Mouse (Mus musculus) forebrain, embryonic 10.5 days (tissue): ENCODE data around the gene Zfp512b. TPM values are rescaled to one million over a fixed set of nuclear protein-coding genes. Genes with fewer than 3 reads are reported as not detected.

Source experiments
- DNase-seq: peaks from one replicate; pipeline ENCODE4 v3.0.0-alpha.2; 2017; ENCODE audit warnings: low spot score; ENCODE audit errors: extremely low spot score
- H3K27ac ChIP-seq: fragments of 300-500 bp; sonication (generic); 2 replicates; pipeline ENCODE4 v1.5.1; 2016; ENCODE audit warnings: mild to moderate bottlenecking
- H3K27me3 ChIP-seq: fragments of 300-500 bp; sonication (generic); 2 replicates; pipeline ENCODE4 v1.6.1; 2016; ENCODE audit warnings: mild to moderate bottlenecking; ENCODE audit not compliant: poor library complexity, severe bottlenecking
- H3K36me3 ChIP-seq: fragments of 300-500 bp; sonication (generic); replicated peaks from 2 replicates; pipeline ENCODE4 v1.6.1; 2016; ENCODE audit warnings: mild to moderate bottlenecking, moderate library complexity
- H3K4me1 ChIP-seq: fragments of 300-500 bp; sonication (generic); 2 replicates; pipeline ENCODE4 v1.6.1; 2016
- H3K4me3 ChIP-seq: fragments of 300-500 bp; sonication (generic); 2 replicates; pipeline ENCODE4 v1.5.1; 2016; ENCODE audit warnings: mild to moderate bottlenecking, moderate library complexity
- H3K9me3 ChIP-seq: fragments of 300-500 bp; sonication (generic); 2 replicates; pipeline ENCODE4 v1.6.1; 2016; ENCODE audit warnings: mild to moderate bottlenecking, moderate library complexity
- WGBS: fragments of 180-500 bp; shearing (Covaris S2); methylation state at CpG from one replicate; pipeline ENCODE4 v1.1.7; 2016; 5-methylcytosine and 5-hydroxymethylcytosine counted together
- polyA plus RNA-seq: library from polyadenylated mRNA; unstranded; fragments of >200 nt; fragmentation: Nextera tagmentation; extraction: Ambion mirVana; gene quantifications from 2 replicates; pipeline ENCODE4 v1.2.1, GENCODE M21; 2016

Zfp512b gene
- polyA plus RNA-seq, 1 experiment from 2014 or later, result 42.2 TPM

GRCm38 (mm10) chr2:181597378-181598061, 4.9 kb upstream of the Zfp512b start:
- peak overlapping the region; percentile 87; the same call in 1 of the 2 replicates for H3K4me3 ChIP-seq
- peaks cover 53% of the 10 kb centered on the region for H3K4me1 ChIP-seq
- 76% methylated on average over 7 of the region's 7 CpGs for WGBS
- H3K27ac ChIP-seq, result no peak overlapping the region
- DNase-seq, result no peak
- peaks cover 3% of the 10 kb centered on the region; the same call in 1 of the 2 replicates for H3K27me3 ChIP-seq
- H3K9me3 ChIP-seq, result no peaks in the 10 kb centered on the region
- H3K36me3 ChIP-seq, result peaks cover 16% of the 10 kb centered on the region

- H3K27ac ChIP-seq, result no peak overlapping the region
- DNase-seq, result no peak
- 59% methylated on average over 6 of the region's 6 CpGs for WGBS
- H3K27me3 ChIP-seq, result peaks cover 3% of the 10 kb centered on the region; the same call in 1 of the 2 replicates
- H3K36me3 ChIP-seq, result peaks cover 16% of the 10 kb centered on the region
- no peaks in the 10 kb centered on the region for H3K9me3 ChIP-seq
- peaks cover 52% of the 10 kb centered on the region for H3K4me1 ChIP-seq
- no peak overlapping the region for H3K4me3 ChIP-seq
These were observed 3.8 kb upstream of the Zfp512b start for GRCm38 (mm10) chr2:181596221-181596960.

- peak; percentile 15 for DNase-seq
- no peak overlapping the region for H3K4me3 ChIP-seq
- H3K4me1 ChIP-seq, result peaks cover 54% of the 10 kb centered on the region
- H3K36me3 ChIP-seq, result peaks cover 25% of the 10 kb centered on the region
- peaks cover 3% of the 10 kb centered on the region; the same call in 1 of the 2 replicates for H3K27me3 ChIP-seq
- H3K27ac ChIP-seq, result no peak overlapping the region
- no peaks in the 10 kb centered on the region for H3K9me3 ChIP-seq
- 80% methylated on average over 4 of the region's 4 CpGs for WGBS
These were observed 2.5 kb upstream of the Zfp512b start for GRCm38 (mm10) chr2:181594946-181595696.

- Histone ChIP-seq H3K36me3 (peaks cover 37% of the 10 kb centered on the region), H3K4me3 (no peak overlapping the region; the same call in 1 of the 2 replicates), H3K27me3 (no peaks in the 10 kb centered on the region), H3K4me1 (peaks cover 44% of the 10 kb centered on the region), H3K27ac (no peak overlapping the region), H3K9me3 (no peaks in the 10 kb centered on the region)
- no peak for DNase-seq
These were observed 1.3 kb upstream of the Zfp512b start for GRCm38 (mm10) chr2:181593937-181594336.

GRCm38 (mm10) chr2:181593042-181593421, 429 bp upstream of the Zfp512b start:
- Histone ChIP-seq H3K36me3 (peaks cover 46% of the 10 kb centered on the region), H3K27ac (peak overlapping the region; percentile 95), H3K9me3 (no peaks in the 10 kb centered on the region), H3K4me3 (peak overlapping the region; percentile 96), H3K4me1 (peaks cover 35% of the 10 kb centered on the region), H3K27me3 (no peaks in the 10 kb centered on the region)
- 13% methylated on average over 6 of the region's 6 CpGs for WGBS
- peak; percentile 15 for DNase-seq

GRCm38 (mm10) chr2:181591528-181592085, 996 bp downstream of the Zfp512b start, which contains the start of gene Prpf6:
TSS of gene Prpf6 (plus strand) at chr2:181591868.
- DNase-seq, result no peak
- H3K4me3 ChIP-seq, result peak within 1 kb of the TSS; percentile 96
- H3K36me3 ChIP-seq, result peaks cover 59% of the 10 kb centered on the region
- H3K9me3 ChIP-seq, result no peaks in the 10 kb centered on the region
- no peaks in the 10 kb centered on the region for H3K27me3 ChIP-seq
- H3K27ac ChIP-seq, result peak within 1 kb of the TSS; percentile 95
- H3K4me1 ChIP-seq, result peaks cover 25% of the 10 kb centered on the region
- WGBS, result 24% methylated on average over 5 of the region's 5 CpGs

GRCm38 (mm10) chr2:181590471-181590870, 2.1 kb downstream of the Zfp512b start:
- peaks cover 59% of the 10 kb centered on the region for H3K36me3 ChIP-seq

GRCm38 (mm10) chr2:181589732-181590105, 2.9 kb downstream of the Zfp512b start:
- WGBS, result 93% methylated on average over 9 of the region's 9 CpGs
- H3K9me3 ChIP-seq, result no peaks in the 10 kb centered on the region
- H3K4me1 ChIP-seq, result peaks cover 25% of the 10 kb centered on the region
- no peak overlapping the region for H3K27ac ChIP-seq
- no peaks in the 10 kb centered on the region for H3K27me3 ChIP-seq
- no peak for DNase-seq
- no peak overlapping the region for H3K4me3 ChIP-seq
- peaks cover 63% of the 10 kb centered on the region for H3K36me3 ChIP-seq

More at GRCm38 (mm10) chr2:181590471-181590870, 2.1 kb downstream of the Zfp512b start:
- Histone ChIP-seq H3K27me3 (no peaks in the 10 kb centered on the region), H3K4me1 (peaks cover 25% of the 10 kb centered on the region), H3K4me3 (no peak overlapping the region), H3K27ac (no peak overlapping the region), H3K9me3 (no peaks in the 10 kb centered on the region)
- no peak for DNase-seq
- 95% methylated on average over 5 of the region's 5 CpGs for WGBS

GRCm38 (mm10) chr2:181589011-181589731, 3.4 kb downstream of the Zfp512b start:
- no peak overlapping the region for H3K4me3 ChIP-seq
- peaks cover 69% of the 10 kb centered on the region for H3K36me3 ChIP-seq
- no peak for DNase-seq
- H3K4me1 ChIP-seq, result peaks cover 25% of the 10 kb centered on the region
- H3K9me3 ChIP-seq, result no peaks in the 10 kb centered on the region
- no peak overlapping the region for H3K27ac ChIP-seq
- WGBS, result 91% methylated on average over 10 of the region's 10 CpGs
- H3K27me3 ChIP-seq, result no peaks in the 10 kb centered on the region

- peaks cover 25% of the 10 kb centered on the region for H3K4me1 ChIP-seq
- no peaks in the 10 kb centered on the region for H3K27me3 ChIP-seq
- no peaks in the 10 kb centered on the region for H3K9me3 ChIP-seq
- peaks cover 77% of the 10 kb centered on the region for H3K36me3 ChIP-seq
- no peak overlapping the region for H3K4me3 ChIP-seq
- no peak for DNase-seq
- H3K27ac ChIP-seq, result no peak overlapping the region
- WGBS, result 91% methylated on average over 11 of the region's 11 CpGs
These were observed 4.3 kb downstream of the Zfp512b start for GRCm38 (mm10) chr2:181588229-181588780.

GRCm38 (mm10) chr2:181587796-181588195, 4.8 kb downstream of the Zfp512b start:
- H3K36me3 ChIP-seq, result peaks cover 80% of the 10 kb centered on the region
- no peak for DNase-seq
- peaks cover 20% of the 10 kb centered on the region for H3K4me1 ChIP-seq
- no peak overlapping the region for H3K4me3 ChIP-seq
- 79% methylated on average over 6 of the region's 6 CpGs for WGBS
- H3K27ac ChIP-seq, result no peak overlapping the region
- H3K9me3 ChIP-seq, result no peaks in the 10 kb centered on the region
- H3K27me3 ChIP-seq, result no peaks in the 10 kb centered on the region

GRCm38 (mm10) chr2:181586124-181586523, 6.5 kb downstream of the Zfp512b start:
- Histone ChIP-seq H3K4me1 (peaks cover 21% of the 10 kb centered on the region), H3K27me3 (no peaks in the 10 kb centered on the region), H3K27ac (no peak overlapping the region), H3K4me3 (no peak overlapping the region), H3K36me3 (peaks cover 82% of the 10 kb centered on the region), H3K9me3 (no peaks in the 10 kb centered on the region)
- WGBS, result 95% methylated on average over 3 of the region's 3 CpGs
- no peak for DNase-seq
